Mouse (Mus musculus) erythroblast, embryonic 14.5 days (primary cell): ENCODE data around the gene Klf13.

ENCODE experiments used
- GATA1 ChIP-seq: IDR thresholded peaks from 2 replicates; pipeline ENCODE4 v1.6.1; 2012; ENCODE audit warnings: low read length, inconsistent platforms, mixed read lengths
- TAL1 ChIP-seq: IDR thresholded peaks from 3 replicates; pipeline ENCODE4 v1.6.1; 2012; ENCODE audit warnings: low read length, inconsistent platforms, mixed read lengths

DNA sequence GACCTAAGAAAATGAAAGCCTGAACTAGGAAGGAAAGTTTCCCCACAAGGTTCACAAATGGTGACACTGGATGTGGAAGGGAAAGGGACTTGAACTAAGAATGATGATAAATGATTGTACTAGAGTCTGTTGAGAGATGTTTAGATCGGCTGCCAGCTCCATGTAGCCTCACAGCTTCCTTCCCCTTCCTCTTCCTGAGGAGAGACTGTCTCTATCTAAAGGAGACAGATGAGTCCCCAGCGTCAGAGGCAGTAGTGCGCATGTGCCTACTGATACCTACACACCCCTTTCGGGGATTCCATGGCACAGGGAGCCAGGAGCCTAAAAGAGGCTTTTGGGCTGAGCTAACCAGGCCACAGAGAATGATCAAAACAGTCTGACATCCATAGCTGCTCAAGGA, 2.8 kb upstream of the Klf13 start:
- TF ChIP-seq TAL1 (peak; percentile 31; the same call in 2 of the 3 replicates), GATA1 (0 out of 2 replicates have a peak, but pooled peaks have one; percentile 14)
